Mouse (Mus musculus) kidney, postnatal 4 days (tissue): ENCODE data around the gene Lzic.
A peak's percentile ranks its signal among the peaks of the same experiment; 100 is the strongest.
"Not testable (repeated sequence)": the region's sequence is repeated elsewhere in the genome, so short reads cannot be mapped to it uniquely, and the experiment has no call there.

Source experiments
- DNase-seq, 2 experiments: peaks; one replicate each; pipeline ENCODE4 v3.0.0; 2021; ENCODE audit warnings: mixed read lengths in 2 of 2

Gene Lzic

DNA sequence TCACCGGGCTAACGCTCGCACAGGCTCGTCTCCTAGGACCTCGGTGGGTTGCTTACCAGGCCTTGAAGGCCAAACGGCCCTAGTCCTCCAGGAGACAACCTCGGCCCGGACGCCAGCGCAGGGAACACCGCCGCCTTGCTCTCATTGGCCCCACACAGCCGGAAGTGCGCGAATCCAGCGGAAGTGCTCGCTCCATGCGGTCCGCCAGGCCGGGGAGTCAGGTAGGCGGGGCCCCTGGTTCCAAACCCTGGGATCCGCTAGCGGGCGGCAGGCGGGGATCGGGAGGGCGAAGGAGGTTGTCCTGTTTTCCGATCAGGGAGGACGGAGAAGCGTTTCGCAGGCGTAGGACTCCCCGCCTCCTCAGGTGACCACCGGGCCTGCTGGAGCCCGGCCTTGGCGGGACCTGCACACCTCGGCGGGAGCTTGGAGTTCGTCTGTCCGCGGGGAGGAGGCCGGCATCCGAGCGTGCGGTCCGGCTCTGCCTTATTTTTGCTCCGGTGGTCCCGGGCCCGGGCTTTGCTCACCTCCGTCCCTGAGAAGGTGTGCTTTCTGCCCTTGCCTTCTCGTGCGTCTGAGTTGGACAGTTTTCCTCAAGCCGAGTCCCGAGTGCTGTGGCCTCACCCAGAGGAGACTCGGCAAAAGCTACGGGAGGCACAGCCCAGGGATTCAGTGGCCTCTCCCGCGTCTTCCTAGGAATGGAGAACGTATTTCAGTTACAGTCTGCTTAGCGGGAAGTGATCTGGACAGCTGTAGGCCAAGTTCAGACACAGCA lies at the start of gene Lzic, which contains the start of gene Nmnat1:
Gene Lzic, plus strand, starts transcription at position 177 of the 772 bp plus-strand sequence.
Gene Nmnat1, minus strand, starts transcription at position 150 of the 772 bp plus-strand sequence.
- DNase-seq = peak; percentile 95 to 98

DNA sequence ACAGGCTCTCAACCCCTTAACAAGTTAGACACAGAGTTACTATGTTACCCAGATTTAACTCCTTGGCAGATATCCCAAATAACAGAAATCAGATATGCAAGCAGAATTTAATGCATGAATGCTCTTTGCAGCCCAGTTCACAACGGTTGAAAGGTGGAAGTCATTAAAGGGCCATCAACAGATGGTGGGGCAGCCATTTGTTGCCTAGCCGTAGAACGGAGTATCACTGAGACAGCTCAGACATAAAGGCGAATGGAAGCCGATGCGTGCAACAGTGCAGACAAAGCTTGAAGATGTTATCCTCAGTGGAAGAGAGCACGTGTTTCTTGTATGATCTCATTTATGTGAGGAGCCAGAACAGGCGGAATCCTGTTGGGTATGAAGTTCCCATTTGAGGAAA lies 44.5 kb upstream of the Lzic start:
- DNase-seq = no peak

DNA sequence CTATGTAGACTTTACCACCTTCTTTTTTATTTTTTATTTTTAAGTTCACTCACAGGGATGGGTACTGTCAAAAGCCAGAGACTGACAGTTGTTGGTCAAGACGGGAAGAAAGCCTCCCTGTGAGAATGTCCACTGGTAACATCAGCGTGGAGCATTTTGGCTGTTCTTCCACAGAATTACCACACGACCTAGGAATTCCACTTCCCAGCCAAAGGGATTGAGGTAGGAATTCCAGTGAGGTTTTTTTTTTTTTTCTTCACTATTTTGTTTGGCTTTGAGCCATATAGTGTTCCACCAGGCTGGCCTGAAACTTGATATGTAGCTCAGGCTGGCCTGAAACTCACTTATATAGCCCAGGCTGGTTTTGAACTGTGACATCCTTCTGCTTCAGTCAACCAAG lies 42.6 kb upstream of the Lzic start:
- no peak for DNase-seq

DNA sequence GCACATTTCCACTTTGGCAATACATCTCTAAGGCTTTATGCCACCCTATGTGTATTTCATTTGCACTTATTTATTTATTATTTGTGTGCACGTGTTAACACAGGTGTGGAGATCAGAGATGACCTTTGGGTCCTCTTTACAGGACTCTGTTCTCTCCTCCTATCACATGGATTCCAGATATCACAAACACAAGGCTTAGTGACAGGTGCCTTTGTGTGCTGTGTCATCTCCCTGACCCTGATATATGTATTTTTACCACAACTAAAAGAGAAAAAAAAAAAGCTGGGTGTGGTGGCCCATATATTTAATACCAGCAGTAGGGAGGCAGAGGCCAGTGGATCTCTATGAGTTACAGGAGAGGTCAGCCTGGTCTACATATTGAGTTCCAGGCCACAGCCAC lies 40.6 kb upstream of the Lzic start:
- no peak for DNase-seq

DNA sequence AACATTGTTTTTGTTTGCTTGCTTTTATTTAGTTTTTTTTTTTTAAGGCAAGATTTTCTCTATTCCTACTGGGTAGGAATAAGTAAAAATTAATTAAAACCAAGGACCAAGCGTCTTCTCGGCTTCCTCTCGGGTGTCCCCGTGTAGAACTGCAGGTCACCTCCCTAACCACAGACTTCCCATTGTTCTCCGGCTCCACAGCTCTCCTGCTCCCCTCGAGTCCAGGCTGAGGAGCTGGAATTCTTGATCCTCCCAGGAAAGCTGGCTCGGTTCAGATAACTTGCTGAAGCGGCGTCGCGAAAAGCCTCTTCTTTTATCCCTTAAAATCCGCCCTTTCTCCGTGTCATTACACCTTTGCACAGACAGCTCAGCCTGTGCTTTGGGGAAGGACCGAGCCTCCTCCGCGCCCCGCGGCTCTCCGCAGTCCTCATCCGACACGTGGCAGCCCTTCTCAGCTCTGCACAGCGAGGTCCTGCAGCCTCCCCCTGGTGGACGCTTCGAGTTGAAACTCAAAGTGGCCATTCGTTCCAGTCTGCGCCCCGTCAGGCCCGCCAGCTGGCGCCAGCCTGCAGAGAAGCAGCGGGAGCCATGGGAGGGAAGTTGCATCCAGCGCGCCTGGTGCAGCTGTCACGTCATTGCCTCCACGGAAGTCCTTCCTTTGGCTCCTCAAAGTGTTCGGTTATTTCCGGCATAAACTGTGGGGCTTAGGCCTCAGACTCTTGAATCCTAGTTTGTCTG lies 39.9 kb upstream of the Lzic start:
- DNase-seq = peak; percentile 94 to 97

DNA sequence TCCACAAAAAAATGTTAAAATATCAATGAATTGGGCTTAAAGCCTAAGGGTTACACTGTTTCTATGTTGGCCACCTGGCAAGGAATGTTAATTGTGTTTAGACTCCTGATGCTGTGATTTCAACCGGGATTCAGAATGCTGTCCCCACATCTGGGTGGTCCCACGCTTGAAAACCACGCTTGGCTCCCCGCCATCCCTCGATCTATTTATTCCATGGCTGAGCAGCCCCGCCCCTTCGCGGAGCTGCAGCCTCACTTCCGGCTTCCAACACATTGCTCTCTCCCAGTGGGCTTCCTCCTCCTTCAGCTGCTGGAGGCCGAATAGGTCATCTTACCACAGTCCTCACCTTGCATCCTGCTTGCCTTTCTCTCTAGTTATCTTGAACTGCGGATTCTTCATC lies 39.2 kb upstream of the Lzic start:
- peak; percentile 82 to 89 for DNase-seq

DNA sequence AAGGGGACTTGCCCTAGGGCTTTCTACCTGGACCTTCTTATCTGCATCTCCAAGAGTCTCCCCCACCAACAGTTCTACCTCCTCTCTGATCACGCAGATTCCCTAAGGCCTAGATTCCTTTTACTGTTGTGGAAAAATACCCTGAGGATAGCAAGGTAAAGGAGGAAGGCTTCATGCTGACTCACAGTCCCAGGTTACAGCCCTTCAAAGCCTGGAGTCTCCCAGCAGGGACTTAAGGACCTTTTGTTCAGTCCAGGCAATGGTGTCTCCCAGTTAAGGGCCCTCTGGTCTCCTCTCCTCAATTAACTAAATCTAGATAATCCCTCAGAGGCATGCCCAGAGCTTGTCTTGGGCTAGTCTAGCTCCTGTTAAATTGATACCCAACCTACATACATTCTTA lies 38.7 kb upstream of the Lzic start:
- DNase-seq = no peak

DNA sequence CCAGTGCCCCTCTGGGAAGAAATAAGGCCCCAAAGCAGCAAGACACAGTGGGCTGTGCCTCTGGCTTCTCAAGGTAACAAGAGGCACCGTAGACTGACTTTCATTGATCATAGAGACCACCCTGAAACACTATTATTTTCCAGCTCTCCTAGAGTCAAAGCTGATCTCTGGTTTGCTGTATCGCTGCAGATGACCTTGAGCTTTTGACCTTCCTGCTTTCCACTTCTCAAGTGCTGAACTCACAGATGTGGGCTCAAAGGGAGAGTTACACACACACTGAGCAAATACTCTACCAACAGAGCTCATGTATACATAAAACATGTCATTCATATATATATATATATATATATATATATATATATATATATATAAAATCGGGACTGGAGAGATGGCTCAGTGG lies 34.4 kb upstream of the Lzic start:
- DNase-seq = no peak

DNA sequence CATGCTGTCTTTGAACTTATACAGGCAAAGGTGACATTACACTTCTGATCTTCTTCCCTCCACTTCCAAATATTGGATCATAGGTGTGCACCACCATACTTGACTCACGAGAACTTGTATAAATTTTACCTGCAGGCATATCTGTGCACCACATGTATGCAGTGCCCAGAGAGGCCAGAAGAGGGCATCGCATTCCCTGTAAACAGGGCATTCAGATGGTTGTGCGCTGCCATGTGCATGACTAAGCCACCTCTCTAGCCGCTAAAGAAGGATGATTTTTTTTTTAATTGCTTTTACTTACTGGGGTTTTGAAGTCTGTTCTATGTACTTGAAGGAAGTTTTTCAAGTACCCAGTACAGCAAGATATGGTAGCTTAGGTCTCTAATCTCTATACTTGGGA lies 31.4 kb upstream of the Lzic start:
- peak; percentile 70 to 72 for DNase-seq

DNA sequence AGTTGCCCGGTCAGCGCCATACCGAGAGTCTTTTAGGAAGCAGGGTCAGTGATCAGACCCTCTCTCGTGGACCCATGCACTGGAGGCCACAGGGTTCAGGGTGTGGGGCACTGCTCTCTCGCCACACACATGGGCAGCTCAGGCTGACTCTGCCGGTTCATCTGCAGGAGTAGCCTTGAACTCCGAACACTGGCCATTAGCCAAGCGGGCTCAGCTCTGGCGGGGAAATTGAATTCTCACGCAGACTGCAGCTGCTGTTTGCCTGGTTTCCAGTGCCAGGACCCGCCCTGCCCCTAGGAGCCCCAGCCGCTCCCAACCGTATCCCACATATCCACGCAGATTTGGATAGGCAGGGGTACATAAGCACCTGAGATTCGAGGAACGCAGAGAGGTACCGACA lies 30.8 kb upstream of the Lzic start:
- DNase-seq = no peak

DNA sequence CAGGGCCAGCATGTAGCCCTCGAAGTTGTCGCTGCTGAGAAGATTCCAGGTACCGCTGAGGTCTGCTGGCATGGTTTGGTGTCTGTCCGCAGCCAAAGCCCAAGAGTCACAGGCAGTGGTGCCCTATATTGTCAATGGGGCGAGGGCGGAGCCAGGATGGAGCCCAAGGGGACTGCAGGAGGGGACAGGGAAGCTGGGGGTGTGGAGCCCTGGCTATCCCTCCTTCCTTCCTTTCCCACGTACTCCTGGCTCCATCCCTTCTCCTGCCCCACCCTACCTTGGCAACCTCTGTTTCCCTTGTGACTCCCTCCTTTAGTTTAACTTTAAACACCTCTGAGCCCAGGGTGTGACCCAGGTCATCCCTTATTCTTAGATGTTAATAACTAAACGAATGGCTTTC lies 30.1 kb upstream of the Lzic start, which contains the start of gene Rbp7:
Gene Rbp7, minus strand, starts transcription at position 100 of the 400 bp plus-strand sequence.
- DNase-seq = no peak

DNA sequence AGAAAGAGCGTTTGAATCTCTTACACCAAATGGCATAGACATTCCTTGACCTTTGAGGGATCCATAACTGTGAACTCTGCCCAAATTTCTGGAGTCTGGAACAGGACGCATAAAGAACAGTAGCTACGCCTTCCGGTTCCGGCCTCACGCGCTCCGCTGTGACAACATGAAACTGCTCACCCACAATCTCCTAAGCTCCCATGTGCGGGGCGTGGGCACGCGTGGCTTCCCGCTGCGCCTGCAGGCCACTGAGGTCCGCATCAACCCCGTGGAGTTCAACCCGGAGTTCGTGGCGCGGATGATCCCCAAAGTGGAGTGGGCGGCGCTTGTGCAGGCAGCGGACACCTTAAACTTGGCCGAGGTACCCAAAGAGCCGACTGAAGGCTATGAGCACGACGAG lies 27.9 kb upstream of the Lzic start:
- not testable (repeated sequence) for DNase-seq

DNA sequence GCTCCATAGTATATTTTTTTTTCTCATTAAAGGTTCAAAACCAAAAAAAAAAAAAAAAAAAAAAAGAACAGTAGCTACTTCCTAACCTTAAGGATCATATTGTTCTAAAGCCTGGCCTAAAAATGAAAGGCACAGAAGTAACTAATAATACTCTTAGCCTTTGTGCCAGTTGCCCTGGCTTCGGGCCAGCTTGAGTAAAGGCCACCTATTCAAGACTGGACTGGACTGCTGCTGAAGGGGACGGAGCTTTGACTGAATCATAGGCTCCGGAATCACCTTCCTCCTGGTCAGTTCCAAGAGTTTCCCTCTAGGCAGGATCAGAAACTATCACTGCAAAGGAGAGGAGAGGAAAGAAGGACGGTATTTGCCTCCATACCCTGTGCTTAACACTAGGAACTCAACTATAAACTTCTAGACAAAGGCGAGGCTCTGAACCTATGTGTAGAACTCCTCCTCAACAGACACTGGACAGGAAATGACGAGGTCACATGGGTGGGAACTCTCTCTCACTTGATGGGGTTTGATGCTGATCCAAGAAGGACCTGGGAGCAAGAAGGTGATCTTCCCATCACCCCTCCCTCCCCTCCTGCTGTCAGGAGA lies 27.1 kb upstream of the Lzic start:
- peak; percentile 55 to 71 for DNase-seq

DNA sequence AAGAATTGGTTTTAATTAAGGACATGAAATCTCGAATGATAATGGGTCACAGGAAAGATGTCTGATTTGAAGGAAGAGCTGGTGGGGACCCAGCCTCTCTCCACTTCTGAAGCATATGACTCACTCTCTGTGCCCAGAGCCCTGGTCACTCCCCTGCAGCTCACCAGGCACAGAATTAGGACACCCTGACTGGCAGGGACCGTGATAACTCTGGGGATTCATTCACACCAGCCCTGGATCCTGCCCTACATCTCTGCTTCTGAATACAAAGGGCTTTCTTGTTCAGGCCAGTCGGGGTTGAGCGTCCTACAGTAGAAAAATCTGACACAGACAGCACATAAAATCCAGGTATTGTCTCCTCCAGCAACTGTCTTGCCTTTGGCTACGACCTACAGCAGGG lies 26.5 kb upstream of the Lzic start:
- DNase-seq = no peak

DNA sequence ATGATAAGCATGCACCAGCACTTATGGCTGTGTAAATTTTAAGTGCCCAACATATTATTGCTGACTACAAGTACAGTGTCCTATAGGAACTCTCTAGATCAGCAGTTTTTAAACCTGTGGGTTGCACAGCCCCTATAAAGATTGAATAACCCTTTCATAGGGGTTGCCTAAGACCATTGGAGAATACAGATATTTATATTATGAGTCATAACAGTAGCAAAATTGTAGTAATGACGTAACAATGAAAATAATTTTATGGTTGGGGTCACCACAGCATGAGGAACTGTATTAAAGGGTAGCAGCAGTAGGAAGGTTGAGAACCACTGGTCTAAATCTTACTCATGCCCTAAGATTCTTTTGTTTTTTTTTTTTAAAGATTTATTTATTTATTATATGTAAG lies 25.6 kb upstream of the Lzic start:
- no peak for DNase-seq

DNA sequence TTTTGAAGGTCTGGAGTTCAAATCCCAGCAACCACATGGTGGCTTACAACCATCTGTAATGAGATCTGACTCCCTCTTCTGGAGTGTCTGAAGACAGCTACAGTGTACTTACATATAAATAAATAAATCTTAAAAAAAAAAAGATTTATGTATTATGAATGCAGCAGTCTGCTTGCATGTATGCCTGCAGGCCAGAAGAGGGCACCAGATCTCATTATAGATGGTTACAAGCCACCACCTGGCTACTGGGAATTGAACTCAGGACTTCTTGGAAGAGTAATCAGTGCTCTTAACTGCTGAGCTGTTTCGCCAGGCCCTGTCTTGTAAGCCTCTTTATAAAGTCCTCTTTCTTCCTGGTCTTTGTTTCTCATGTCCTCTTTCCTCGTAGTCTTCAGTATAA lies 24.6 kb upstream of the Lzic start:
- not testable (repeated sequence) for DNase-seq

DNA sequence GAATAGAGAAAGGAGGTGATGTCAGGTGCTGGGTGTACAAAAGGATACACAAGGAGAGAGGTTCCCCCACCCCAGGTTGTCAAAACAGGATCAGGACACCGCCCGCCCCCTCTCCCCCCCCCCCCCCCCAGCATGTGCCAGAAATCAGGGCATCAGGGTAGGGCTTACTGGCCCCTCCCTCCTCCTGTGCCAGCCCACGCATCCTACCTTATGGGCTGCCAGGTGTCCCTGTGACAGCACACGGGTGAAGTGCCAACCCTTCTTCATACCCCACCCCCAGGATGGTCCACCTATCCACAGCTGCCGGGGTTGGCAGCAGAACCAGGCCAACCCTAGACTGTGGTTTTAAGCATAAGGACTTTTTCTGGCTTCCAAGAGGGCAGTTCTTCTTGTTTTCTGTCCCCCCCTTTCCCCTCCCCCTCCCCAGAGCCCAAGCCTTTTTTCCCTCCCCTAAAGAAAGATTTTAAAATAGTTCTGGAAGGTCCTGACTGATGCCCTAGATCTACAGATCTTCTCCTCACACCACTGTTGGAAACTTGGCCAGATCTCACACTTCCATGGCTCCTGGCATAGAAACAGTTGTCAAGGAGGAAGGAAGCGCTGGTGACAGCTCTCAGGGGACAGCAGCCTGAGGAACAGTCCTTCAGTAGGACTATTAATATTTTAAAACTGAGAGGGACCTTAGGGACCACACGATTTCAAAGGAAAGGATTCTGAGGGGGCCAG lies 23.3 kb upstream of the Lzic start:
- no peak for DNase-seq

DNA sequence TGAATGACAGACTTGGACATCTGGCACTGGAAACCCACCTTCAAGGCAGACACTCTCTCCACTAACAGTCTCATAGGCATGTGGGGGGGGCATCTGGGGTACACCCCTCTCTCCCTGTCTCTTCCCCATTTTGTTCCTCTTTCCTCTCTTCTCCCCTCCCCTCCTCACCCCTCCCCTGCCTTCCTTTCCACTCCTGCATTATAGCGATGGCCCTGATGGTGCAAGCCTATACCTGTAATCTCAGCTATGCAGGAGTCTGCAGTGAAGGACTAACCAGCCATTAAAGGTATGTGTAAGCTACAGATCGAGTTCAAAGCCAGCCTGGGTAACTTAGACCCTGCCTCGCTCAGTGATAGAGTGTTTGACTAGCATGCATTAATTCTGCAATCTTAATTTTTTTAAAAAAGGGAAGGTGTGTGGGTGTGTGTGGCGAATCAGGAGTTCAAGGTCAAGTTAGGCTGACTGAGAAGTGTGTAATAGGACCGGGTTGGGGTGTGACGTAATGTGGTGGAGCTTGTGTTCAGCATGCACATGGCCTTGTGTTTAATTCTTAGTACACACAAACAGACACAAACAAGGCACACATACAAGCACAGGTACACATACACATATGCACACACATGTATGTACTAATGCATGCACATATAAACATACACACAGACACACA lies 22.6 kb upstream of the Lzic start:
- no peak for DNase-seq

DNA sequence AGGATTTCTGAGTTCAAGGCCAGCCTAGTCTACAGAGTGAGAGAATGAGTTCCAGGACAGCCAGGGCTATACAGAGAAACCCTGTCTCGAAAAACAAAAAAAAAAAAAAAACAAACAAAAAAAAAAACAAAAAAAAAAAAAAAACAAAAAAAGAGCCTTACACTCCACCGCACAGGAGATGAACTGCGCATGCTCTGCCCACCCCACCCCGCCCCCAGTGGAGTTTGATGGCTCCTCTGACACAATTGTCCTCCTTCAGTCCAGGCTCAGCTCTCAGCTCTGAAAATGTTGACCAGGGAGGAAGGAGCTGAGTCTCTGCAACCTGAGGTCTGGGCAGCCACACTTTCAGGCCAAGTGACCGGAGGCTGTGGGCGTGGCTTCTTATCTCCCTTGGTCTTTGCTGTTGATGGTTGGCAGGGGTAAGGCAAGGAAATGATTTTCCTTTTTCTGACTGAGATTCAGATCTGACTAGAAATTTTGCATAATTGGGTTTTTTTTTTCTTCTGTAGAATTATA lies 21.5 kb upstream of the Lzic start:
- no peak for DNase-seq

DNA sequence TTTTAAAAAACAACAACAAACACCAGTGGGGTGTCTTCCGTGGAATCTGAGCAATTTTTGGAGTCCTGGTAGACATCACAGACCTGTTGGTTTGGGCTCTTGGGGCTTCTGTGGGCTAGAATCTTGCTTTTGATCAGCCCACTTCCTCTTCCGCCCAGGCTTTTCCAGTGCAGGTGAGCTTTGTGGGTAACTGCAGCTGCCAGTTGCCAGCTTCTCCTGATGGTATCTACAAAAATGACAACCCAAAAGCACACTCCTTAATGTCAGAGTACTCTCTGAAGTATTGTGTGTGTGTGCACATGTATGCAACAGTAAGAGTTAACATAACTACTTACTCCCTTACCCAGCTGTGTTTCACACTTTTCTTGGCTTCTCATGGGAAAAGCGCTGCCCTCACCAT lies 15.5 kb upstream of the Lzic start:
- DNase-seq = no peak

DNA sequence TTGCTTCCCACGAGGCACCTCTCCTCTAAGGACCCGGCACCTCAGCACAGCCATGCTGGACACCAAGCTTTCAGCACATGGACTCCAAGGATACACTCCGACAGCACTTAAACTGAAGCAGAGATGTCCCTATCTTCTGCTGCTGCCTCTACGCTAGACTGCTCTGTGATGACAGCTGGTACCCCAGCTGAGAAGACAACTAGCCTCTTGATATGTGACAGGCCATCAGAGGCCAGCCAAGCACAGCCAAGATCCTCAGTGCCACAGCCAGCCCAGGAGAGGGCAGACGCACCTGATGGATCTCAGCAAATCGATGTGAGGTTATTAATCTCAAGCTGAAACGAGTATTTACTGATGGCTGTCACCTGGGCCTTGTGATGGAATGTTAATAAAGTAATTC lies 9.9 kb upstream of the Lzic start:
- DNase-seq = no peak

DNA sequence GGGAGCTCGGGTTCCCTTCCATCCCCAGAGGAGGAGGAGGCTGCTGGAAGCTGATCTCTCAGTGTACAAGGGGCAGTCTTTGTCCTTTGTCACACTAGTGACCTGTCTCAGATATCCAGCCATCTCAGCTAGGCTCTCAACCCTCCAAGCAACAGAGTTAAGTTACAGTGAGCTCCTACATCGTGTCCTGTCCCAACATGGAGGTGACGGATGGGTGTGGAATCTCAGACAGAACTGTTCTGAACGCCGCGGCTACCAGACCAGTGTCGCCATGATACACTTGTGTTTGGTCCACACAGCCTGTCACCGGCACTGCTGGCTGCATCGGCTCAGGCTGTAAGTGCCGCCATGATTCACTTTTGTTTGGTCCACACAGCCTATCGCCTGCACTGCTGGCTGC lies 8.0 kb upstream of the Lzic start, which contains the start of gene Tmem274:
Gene Tmem274, plus strand, starts transcription at position 301 of the 400 bp plus-strand sequence.
- DNase-seq = no peak
